Mouse (Mus musculus) brain, embryonic 14.5 days (tissue): Measurements from ENCODE around the gene Tmem72. TPM values are rescaled to one million over a fixed set of nuclear protein-coding genes. Genes with fewer than 3 reads are reported as not detected.

ENCODE experiments used
- DNase-seq: peaks from one replicate; pipeline ENCODE4 v3.0.0-alpha.2; 2011; ENCODE audit warnings: low read depth
- CTCF ChIP-seq: fragments of 200-500 bp; IDR thresholded peaks from 2 replicates; pipeline ENCODE4 v1.5.1; 2012; ENCODE audit warnings: inconsistent platforms, mild to moderate bottlenecking, moderate library complexity, borderline replicate concordance; ENCODE audit not compliant: insufficient read depth, insufficient read length; ENCODE audit errors: extremely low read depth
- POLR2A ChIP-seq: fragments of 200-500 bp; IDR thresholded peaks from 2 replicates; pipeline ENCODE4 v1.6.1; 2012; ENCODE audit warnings: mild to moderate bottlenecking, inconsistent platforms, borderline replicate concordance; ENCODE audit not compliant: poor library complexity, insufficient read depth, insufficient read length, severe bottlenecking; ENCODE audit errors: extremely low read depth
- polyA plus RNA-seq: library from polyadenylated mRNA; depleted of rRNA; stranded (reverse); fragments of >200 nt; gene quantifications from 2 replicates; pipeline ENCODE4 v1.2.3, GENCODE M21; 2012; rRNA removed

Tmem72 gene
- polyA plus RNA-seq, 1 experiment = 0.63 TPM

DNA sequence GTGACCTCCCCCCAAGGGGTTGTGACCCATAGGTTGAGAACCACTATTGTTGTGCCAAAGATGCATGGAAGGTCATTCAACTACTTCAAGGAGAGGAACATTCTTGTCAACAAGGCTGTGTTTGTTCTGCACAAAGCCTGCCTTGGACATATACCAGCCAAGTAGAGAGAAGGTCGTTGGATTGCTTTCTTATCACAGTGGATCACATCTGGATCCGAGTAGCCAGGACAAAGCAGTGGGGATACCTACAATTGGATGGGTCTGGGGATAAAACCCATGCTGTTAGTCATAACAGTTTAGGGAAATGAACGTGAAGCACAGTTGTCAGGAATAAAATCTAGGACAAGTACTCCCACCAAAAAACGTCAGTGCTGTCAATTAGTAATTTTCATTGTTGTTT, 72.8 kb downstream of the Tmem72 start:
- no peak for DNase-seq

DNA sequence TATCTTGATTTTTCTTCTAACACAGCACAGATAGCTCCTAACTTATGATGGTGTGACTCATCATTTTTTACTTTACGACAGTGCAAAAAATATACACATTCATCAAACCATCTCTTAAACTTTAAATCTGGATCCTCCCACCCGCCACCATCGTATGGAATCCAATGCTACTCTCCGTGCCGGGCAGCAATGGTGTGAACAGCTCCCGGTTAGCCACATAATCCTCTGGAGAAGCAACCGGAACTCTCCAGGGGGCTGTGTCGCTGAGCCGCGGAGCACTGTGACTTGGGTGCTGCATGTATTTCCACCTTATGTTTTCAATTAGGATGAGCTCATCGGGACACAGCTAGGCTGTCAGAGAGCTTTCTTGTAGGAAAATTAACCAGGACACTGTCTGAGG, 73.8 kb downstream of the Tmem72 start:
- no peak for DNase-seq

More for the DNA sequence above, 72.8 kb downstream of the Tmem72 start:
- no peak for TF ChIP-seq CTCF
- TF ChIP-seq POLR2A = no peak

DNA sequence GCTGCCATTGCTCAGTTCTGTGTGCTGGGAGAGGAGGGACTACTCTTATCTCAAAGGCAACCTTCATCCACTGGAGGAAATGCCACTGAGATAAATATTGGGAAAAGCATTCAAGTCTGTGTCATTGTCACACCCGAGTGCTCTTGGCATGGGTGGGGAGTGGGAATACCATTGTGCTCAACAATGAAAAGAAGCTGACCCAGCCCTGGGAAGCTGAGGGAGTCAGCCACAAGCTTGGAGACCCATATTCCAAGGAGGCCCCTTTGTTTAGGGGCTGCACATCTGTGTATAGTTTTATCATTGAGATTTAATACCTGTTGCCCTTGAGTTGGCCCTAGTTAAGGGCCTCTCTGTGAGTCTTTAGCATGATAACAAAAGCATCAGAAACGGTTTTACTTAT, 77.0 kb downstream of the Tmem72 start:
- TF ChIP-seq CTCF (no peak), POLR2A (no peak)
- no peak for DNase-seq

More for the DNA sequence above, 73.8 kb downstream of the Tmem72 start:
- TF ChIP-seq POLR2A = no peak
- no peak for TF ChIP-seq CTCF

DNA sequence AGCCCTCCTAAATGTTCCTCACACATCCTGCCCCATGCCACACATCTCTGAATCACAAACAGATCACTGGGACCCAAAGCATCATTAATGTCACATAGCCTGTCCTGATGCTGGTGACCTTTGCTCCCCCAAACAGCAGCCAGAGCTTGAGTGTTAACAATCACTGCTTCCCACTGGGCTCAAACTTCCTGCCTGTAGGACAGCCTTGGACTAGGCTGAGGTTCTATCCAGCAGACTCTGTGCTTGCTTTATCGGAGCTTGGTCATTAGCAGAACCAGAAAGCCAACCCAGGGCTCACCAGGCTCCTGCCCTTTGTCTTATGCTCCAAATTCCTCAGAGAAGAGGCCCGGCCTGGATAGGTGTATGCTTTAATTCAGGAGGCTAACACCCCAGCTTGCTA, 77.8 kb downstream of the Tmem72 start:
- DNase-seq = no peak
- TF ChIP-seq POLR2A = no peak
- no peak for TF ChIP-seq CTCF

DNA sequence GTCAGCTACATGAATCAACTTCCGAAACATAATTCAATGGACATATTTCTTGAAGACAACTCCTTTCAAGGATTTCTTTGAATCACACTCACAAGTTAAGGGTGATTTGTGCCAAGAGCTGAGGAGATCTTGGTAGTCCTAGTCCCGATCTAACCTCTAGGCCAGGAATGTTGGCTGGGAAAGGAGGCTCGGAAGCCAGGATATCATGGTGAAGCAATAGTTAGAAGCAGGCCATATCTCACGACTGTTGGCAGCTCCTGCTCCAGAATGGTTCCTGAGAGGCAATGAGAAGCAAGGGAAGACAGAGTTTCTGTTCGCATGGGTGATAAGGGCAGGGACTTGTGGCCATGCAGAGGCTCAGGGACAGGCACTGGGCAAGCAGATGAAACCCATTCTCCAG, 79.2 kb downstream of the Tmem72 start:
- DNase-seq = no peak
- TF ChIP-seq POLR2A = no peak
- no peak for TF ChIP-seq CTCF

DNA sequence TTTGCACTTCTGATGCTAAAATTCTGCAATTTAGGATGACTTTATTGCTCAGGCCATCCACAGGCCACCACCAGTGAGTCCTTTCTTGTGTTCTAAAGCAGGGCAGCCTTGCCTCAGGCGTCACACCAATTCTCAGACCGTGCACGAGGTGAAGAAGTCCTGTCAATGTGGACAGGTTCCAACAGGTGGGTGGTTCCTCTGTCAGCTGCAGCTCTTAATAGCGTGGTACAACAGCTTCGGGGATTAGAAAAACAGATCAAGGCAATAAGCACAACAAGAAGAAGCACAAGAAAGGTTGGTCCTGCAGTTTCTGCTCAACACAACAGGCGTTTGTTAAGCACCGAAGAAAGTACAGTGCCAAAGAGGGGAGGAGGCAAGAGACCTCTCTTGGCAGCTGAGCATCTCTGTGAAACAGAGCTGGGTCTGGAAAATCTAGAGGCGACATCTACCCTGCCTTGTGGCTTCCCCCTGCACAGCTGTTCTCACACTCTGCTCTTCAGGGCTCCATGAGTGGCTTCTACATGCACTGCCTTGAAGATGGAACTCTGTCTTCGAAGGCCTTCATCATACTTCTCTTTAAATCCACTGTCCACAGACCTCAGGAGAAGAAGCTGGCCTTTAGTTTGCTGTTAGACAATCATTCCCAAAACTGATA, 80.0 kb downstream of the Tmem72 start:
- DNase-seq = no peak

DNA sequence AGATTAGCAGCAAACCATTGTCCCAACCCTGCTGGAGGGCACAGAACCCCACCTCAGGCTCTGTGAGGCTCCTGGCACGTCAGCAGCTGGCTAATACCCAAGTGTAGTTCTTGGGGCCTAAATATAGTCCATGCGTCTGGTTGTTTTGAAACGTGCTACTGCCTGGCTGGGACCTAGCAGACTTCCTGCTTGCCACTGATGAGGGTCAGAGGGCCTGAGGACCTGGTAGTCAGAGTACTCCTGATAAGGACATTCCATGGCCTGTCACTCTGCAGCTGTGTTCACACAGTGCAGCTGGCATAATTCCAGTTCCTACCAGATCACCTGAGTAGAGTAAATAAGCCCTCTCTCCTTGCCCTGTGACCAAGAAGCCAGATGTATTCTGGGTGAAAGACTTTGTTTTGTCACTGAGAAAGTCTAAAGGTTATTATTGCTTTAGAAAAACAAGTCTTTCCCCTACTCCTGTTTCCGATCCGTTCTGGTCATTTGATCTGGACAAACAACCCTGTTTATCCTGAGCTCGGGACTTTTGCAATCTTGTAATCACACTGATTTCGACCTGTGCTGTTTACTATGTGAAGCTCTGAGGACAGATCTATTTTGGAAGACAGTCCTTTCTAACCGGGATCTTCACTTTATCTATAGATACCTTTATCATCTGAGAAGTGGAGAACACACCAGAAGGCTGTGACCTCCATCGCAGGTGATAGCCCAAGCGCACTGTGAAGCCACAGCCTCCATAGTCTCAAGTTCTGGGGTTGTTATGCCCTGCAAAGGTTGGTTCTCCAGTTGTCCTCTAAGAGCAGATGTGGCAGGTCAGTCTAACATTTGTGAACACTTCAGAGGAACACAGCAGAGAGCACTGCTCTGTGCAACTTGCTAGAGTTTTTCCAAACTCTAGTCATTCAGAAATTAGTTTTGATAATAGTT, 81.2 kb downstream of the Tmem72 start:
- DNase-seq = peak; percentile 31
- no peak for TF ChIP-seq POLR2A
- TF ChIP-seq CTCF = no peak

More for the DNA sequence above, 80.0 kb downstream of the Tmem72 start:
- TF ChIP-seq POLR2A (no peak), CTCF (no peak)

DNA sequence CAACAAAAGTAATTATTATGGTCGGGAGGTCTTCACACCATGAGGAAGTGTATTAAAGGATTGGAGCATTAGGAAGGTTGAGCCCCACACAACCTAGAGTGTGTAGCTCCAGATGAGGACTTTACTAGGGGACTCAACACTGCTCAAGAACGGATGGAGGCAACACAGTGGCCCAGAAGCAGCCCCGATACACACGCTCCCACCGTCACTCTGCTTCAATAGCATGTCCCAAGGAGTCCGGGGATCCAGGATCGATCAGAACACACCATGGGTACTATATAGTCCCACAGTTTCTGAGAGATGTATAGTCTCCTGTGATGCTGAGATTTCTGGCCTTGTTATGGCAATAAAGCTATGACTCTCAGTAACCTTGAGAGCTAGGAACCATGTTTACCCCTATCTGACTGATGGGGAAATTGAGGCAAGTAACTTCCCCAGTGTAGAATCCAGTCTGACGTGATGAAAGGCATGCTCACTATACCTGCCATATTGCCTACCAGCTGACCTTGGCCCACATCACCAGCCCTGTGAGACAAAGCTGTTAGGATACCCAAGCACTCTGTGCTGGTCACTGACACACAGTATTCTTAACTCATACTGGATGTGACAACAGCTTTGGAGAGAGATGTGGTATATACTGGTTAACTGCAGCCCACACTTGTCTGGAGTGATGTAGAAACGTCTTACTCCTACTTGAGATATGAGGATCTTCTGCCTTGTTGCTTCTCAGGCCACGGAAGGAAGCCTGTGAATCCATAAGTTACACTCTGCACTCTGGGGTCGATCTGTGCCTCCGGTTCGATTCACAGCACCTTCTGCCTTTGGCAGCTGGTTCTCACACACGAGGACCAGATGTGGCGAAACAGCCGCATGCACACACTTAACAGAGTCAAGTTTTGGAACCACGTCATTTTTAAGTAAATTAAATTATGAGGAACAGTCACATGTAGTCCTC, 82.7 kb downstream of the Tmem72 start:
- DNase-seq = no peak
- TF ChIP-seq POLR2A (no peak), CTCF (no peak)

DNA sequence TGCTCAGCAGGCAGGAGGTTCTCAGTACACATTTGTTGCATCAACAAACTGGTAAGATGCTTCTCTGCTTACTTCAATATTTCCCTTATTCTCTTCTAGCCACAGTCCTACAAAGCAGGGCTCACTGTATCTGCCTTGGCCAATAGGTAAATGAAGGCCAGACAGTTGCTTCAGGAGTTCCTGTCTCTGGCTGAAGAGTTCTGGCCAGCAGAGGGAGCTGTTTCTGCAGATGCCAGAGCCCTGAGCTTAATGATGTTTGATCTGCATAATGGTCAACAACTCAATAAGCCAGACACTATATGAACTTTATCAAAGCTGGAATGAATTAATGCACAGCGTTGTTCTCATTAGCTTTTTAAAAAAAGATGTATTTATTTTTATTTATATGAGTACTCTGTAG, 84.6 kb downstream of the Tmem72 start:
- DNase-seq = peak; percentile 74

DNA sequence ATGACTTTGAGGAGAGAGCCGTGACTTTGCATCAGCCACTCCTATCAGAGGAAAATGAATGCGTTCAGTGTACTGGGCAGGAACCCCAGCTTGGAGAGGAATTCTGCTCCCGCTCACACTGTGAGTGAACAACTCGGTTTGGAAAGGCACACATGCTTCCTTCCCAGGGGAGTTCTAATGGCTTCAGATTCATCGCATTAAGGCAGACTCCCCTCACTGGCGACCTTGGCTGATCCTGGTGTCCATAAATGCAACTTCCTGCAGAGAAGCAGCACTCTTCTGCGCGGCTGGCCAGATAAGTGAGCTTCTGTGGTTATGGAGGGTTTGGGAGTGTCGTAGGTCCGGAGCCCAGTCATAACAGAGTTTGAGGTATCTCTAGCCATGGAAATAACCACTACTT, 86.9 kb downstream of the Tmem72 start:
- TF ChIP-seq POLR2A (no peak), CTCF (no peak)
- DNase-seq = peak; percentile 8

More for the DNA sequence above, 84.6 kb downstream of the Tmem72 start:
- TF ChIP-seq CTCF (peak; percentile 77), POLR2A (no peak)

Other genes starting within 250 kb of the Tmem72 start
- gene Olfr211, start 227.8 kb downstream of the Tmem72 start, polyA plus RNA-seq = not detected in 2 replicates
- gene Olfr212, start 210.4 kb downstream of the Tmem72 start, polyA plus RNA-seq = 0.03 and 0.04 TPM in 2 replicates
- not detected in 2 replicates for gene Olfr213, start 178.5 kb downstream of the Tmem72 start, polyA plus RNA-seq
- gene Gm5580, start 165.8 kb downstream of the Tmem72 start, polyA plus RNA-seq = 0.15 TPM in 1 of 2 replicates, not detected in the other
- not detected in 2 replicates for gene Olfr214, start 162.7 kb downstream of the Tmem72 start, polyA plus RNA-seq
- 0.01 TPM in 1 of 2 replicates, not detected in the other for gene Olfr215, start 132.7 kb downstream of the Tmem72 start, polyA plus RNA-seq
- 112 and 162 TPM in 2 replicates for gene Zfp422, start 87.9 kb downstream of the Tmem72 start, polyA plus RNA-seq
- 3.2 and 3.4 TPM in 2 replicates for gene Depp1, start 66.3 kb downstream of the Tmem72 start, polyA plus RNA-seq
- 6.8 and 11.2 TPM in 2 replicates for gene Rassf4, start 43.0 kb downstream of the Tmem72 start, polyA plus RNA-seq